Mouse (Mus musculus): ENCODE results near the gene Gpt2.

GRCm38 (mm10) chr8:85536332-85536731, 44.0 kb downstream of the Gpt2 start:
- TF ChIP-seq CTCF (conservative IDR thresholded peaks at IDR 0.05; ENCODE audit: insufficient read depth, insufficient read length, low read depth, low read length) (no peak), POLR2A (IDR thresholded peaks at IDR 0.05; ENCODE audit: low read depth, low read length) (no peak)
